Mouse (Mus musculus) skeletal muscle tissue, adult 2 months (tissue): ENCODE measurements around the gene 2610028H24Rik.
A peak's percentile ranks its signal among the peaks of the same experiment; 100 is the strongest.

Source experiments
- DNase-seq: peaks from one replicate; pipeline ENCODE4 v3.0.0-alpha.2; 2012; ENCODE audit warnings: low read depth, low spot score

The 2610028H24Rik gene

GRCm38 (mm10) chr10:76448851-76449250 is at the start of gene 2610028H24Rik:
TSS of gene 2610028H24Rik (plus strand) at chr10:76449081.
- DNase-seq = no peak

GRCm38 (mm10) chr10:76408520-76408919 is 40.4 kb upstream of the 2610028H24Rik start:
- no peak for DNase-seq

GRCm38 (mm10) chr10:76416811-76417210 is 32.1 kb upstream of the 2610028H24Rik start:
- DNase-seq = peak; percentile 93

- no peak for DNase-seq
Measured at GRCm38 (mm10) chr10:76425674-76426073, 23.2 kb upstream of the 2610028H24Rik start.

- DNase-seq = no peak
Measured at GRCm38 (mm10) chr10:76433925-76434324, 15.0 kb upstream of the 2610028H24Rik start.

- DNase-seq = no peak
Measured at GRCm38 (mm10) chr10:76439107-76439890, 9.6 kb upstream of the 2610028H24Rik start.

GRCm38 (mm10) chr10:76440281-76440680 is 8.6 kb upstream of the 2610028H24Rik start, which contains the start of gene AC141477.1:
TSS of gene AC141477.1 (minus strand) at chr10:76440444.
- DNase-seq = no peak

GRCm38 (mm10) chr10:76442178-76443088 is 6.4 kb upstream of the 2610028H24Rik start, which contains the start of gene Pcnt:
TSS of gene Pcnt (minus strand) at chr10:76442786.
- DNase-seq = peak; percentile 98

GRCm38 (mm10) chr10:76445996-76446681 is 2.7 kb upstream of the 2610028H24Rik start:
- no peak for DNase-seq

GRCm38 (mm10) chr10:76447406-76448229 is 1.3 kb upstream of the 2610028H24Rik start:
- peak; percentile 89 for DNase-seq

GRCm38 (mm10) chr10:76455289-76455688 is 6.4 kb downstream of the 2610028H24Rik start:
- DNase-seq = no peak

GRCm38 (mm10) chr10:76461255-76461654 is 12.4 kb downstream of the 2610028H24Rik start:
- no peak for DNase-seq

- no peak for DNase-seq
Measured at GRCm38 (mm10) chr10:76462312-76462711, 13.4 kb downstream of the 2610028H24Rik start.

- DNase-seq = no peak
Measured at GRCm38 (mm10) chr10:76462721-76463120, 13.8 kb downstream of the 2610028H24Rik start.

- peak; percentile 78 for DNase-seq
Measured at GRCm38 (mm10) chr10:76468203-76469162, 19.6 kb downstream of the 2610028H24Rik start, which contains the start of the genes Mcm3ap and Ybey. TSS of gene Mcm3ap (plus strand) at chr10:76468927. TSS of gene Ybey (minus strand) at chr10:76469114.

- DNase-seq = no peak
Measured at GRCm38 (mm10) chr10:76473759-76474158, 24.9 kb downstream of the 2610028H24Rik start.

GRCm38 (mm10) chr10:76480851-76481250 is 32.0 kb downstream of the 2610028H24Rik start:
- DNase-seq = no peak

GRCm38 (mm10) chr10:76481480-76481879 is 32.6 kb downstream of the 2610028H24Rik start:
- DNase-seq = no peak

- no peak for DNase-seq
Measured at GRCm38 (mm10) chr10:76486302-76486701, 37.4 kb downstream of the 2610028H24Rik start.
